Mouse (Mus musculus): ENCODE results near the gene Ice1.

DNA sequence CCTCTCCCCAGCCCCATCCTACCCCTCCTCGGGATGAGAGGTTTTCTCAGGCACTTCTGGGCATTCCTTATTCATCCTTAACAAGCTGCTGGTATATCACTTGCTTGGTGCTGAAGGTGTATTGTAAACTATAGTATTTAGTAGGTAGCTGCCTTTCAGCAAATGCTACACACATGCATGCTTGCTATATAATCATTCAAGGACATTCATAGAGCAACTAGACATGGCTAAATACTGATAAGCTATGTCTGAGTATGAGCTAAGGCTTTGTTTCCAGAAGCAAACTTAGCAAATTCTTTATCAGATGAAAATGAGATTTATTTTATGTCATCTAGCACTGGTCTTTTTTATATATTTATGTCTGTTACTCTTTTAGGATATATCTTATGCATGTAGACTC is 11.8 kb downstream of the Ice1 start:
- no peak for TF ChIP-seq CTCF (IDR thresholded peaks at IDR 0.05; ENCODE audit: borderline replicate concordance, control insufficient read depth, extremely low read depth, insufficient read depth, low read length, poor library complexity)
- TF ChIP-seq POLR2A (IDR thresholded peaks at IDR 0.05; ENCODE audit: control insufficient read depth, extremely low read depth, insufficient read depth, low read length, poor library complexity): no peak
